Mouse (Mus musculus) forebrain, embryonic 10.5 days (tissue): Measurements from ENCODE around the gene Tmem116. TPM values are rescaled to one million over a fixed set of nuclear protein-coding genes. Genes with fewer than 3 reads are reported as not detected.
"Not testable (repeated sequence)": the region's sequence is repeated elsewhere in the genome, so short reads cannot be mapped to it uniquely, and the experiment has no call there.

Source experiments
- DNase-seq: peaks from one replicate; pipeline ENCODE4 v3.0.0-alpha.2; 2017; ENCODE audit warnings: low spot score; ENCODE audit errors: extremely low spot score
- H3K27ac ChIP-seq: fragments of 300-500 bp; sonication (generic); 2 replicates; pipeline ENCODE4 v1.5.1; 2016; ENCODE audit warnings: mild to moderate bottlenecking
- H3K27me3 ChIP-seq: fragments of 300-500 bp; sonication (generic); 2 replicates; pipeline ENCODE4 v1.6.1; 2016; ENCODE audit warnings: mild to moderate bottlenecking; ENCODE audit not compliant: poor library complexity, severe bottlenecking
- H3K36me3 ChIP-seq: fragments of 300-500 bp; sonication (generic); replicated peaks from 2 replicates; pipeline ENCODE4 v1.6.1; 2016; ENCODE audit warnings: mild to moderate bottlenecking, moderate library complexity
- H3K4me1 ChIP-seq: fragments of 300-500 bp; sonication (generic); 2 replicates; pipeline ENCODE4 v1.6.1; 2016
- H3K4me3 ChIP-seq: fragments of 300-500 bp; sonication (generic); 2 replicates; pipeline ENCODE4 v1.5.1; 2016; ENCODE audit warnings: mild to moderate bottlenecking, moderate library complexity
- H3K9me3 ChIP-seq: fragments of 300-500 bp; sonication (generic); 2 replicates; pipeline ENCODE4 v1.6.1; 2016; ENCODE audit warnings: mild to moderate bottlenecking, moderate library complexity
- WGBS: fragments of 180-500 bp; shearing (Covaris S2); methylation state at CpG from one replicate; pipeline ENCODE4 v1.1.7; 2016; 5-methylcytosine and 5-hydroxymethylcytosine counted together
- polyA plus RNA-seq: library from polyadenylated mRNA; unstranded; fragments of >200 nt; fragmentation: Nextera tagmentation; extraction: Ambion mirVana; gene quantifications from 2 replicates; pipeline ENCODE4 v1.2.1, GENCODE M21; 2016

Tmem116 gene
- polyA plus RNA-seq, 1 experiment from 2014 or later, result 1.0 TPM

DNA sequence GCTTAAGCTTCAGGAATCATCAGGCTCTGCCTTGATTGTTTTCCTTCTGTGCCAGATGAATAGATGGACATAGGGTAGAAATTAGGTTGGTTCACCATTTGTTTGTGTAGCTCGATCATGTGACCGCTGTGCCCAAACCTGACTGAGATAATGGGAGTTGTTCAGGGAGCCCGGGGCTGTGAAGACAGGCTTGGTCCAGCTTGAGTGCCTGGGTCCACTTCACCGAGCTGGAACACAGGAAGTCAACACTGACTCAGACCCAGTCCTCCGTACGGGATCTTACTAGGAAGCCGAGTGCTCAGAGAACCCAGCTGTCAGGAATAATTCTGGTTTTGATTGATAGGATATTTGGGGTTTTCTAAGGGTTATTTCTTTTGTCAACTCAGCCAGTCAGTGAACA, 22.9 kb downstream of the Tmem116 start:
- Histone ChIP-seq H3K27me3 (no peaks in the 10 kb centered on the region), H3K27ac (no peak overlapping the region), H3K4me1 (peaks cover 9% of the 10 kb centered on the region), H3K9me3 (no peaks in the 10 kb centered on the region), H3K4me3 (no peak overlapping the region), H3K36me3 (no peaks in the 10 kb centered on the region)
- DNase-seq, result no peak
- 68% methylated on average over 7 of the region's 7 CpGs for whole genome bisulfite sequencing

DNA sequence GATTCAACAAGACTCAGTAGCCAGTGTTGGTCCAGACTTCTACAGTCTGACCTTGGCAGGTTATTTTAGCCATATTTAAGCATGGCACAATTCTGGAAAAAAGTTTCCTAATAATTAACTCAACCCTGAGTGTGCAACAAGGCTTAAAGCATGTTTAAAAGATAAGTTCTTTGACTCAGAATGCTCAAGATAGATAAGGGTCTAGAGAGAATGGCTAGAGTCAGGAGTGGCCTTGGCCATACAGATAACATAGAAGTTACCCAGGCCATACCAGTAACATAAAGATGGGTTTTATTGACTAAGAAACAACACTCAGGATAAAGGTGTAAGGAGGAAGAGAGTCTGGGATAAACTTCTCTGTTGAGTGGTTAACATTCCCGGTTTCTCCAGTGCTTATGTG, 24.3 kb downstream of the Tmem116 start:
- no peak for DNase-seq
- WGBS, result 89% methylated on average over 1 of the region's 1 CpGs

DNA sequence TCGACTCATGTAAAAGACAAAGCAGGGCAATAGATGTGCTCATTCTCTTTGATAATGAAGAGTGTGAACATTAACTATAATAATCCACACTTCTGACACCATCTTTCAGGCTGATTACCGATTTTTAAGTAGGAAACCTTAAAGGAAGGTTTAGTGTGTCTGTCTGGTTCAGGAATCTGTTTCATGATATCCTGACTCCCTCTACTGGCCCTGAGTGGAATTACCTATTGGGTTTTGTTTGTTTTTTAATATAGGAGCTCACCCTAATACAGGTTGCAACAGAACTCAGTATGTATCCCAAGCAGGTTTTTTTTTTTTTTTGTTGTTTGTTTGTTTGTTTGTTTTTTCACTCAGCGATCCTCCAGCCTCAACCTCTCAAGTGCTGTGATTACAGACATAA, 26.0 kb downstream of the Tmem116 start:
- Histone ChIP-seq H3K9me3 (no peaks in the 10 kb centered on the region), H3K36me3 (no peaks in the 10 kb centered on the region), H3K4me1 (peaks cover 6% of the 10 kb centered on the region), H3K27ac (no peak overlapping the region), H3K27me3 (no peaks in the 10 kb centered on the region), H3K4me3 (no peak overlapping the region)
- 41% methylated on average over 3 of the region's 3 CpGs for WGBS
- DNase-seq, result no peak

More for the DNA sequence above, 24.3 kb downstream of the Tmem116 start:
- Histone ChIP-seq H3K27me3 (no peaks in the 10 kb centered on the region), H3K4me3 (no peak overlapping the region), H3K27ac (no peak overlapping the region), H3K9me3 (no peaks in the 10 kb centered on the region), H3K36me3 (no peaks in the 10 kb centered on the region), H3K4me1 (peaks cover 6% of the 10 kb centered on the region)

DNA sequence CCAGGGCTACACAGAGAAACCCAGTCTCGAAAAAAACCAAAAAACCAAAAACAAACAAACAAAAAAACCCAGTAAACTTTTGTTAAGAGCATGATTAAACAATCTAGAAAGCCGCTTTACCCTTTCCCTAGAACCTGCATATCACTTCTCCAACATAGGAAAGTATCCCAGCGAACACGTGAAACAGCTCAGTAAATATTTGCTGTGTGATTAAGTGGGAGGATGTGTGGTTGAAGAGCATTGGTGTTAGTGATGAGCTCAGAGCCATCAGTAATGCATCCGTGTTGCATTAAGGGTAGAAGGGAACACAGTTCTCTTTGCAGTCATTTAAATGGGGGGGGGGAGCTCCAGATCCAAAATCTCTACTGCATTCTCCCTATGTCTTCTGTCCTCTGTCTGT, 33.1 kb downstream of the Tmem116 start:
- H3K4me3 ChIP-seq, result no peak overlapping the region
- no peaks in the 10 kb centered on the region for H3K36me3 ChIP-seq
- H3K27me3 ChIP-seq, result no peaks in the 10 kb centered on the region
- no peak overlapping the region for H3K27ac ChIP-seq
- no peaks in the 10 kb centered on the region for H3K9me3 ChIP-seq
- DNase-seq, result no peak
- 87% methylated on average over 5 of the region's 5 CpGs for WGBS
- no peaks in the 10 kb centered on the region for H3K4me1 ChIP-seq

DNA sequence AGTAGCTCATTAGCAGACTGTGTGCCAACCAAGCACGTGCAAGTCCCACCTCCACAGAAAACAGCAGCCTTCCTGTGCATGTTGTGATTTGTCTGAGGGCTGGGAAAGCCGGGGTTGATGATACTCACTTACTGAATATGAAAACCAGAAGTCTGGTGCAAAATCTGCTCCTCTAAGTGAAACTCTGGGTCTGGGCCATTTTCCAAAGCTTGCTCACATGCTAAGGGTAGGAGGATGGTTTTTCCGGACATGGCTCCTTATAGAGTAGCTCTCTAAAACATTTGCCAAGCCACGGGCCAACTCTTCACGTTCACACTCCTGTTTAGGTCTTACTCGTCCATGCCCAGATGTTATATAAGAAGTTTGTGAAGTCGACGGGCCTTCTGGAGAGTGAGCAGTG, 41.6 kb downstream of the Tmem116 start:
- no peaks in the 10 kb centered on the region for H3K36me3 ChIP-seq
- no peak for DNase-seq
- H3K27ac ChIP-seq, result no peak overlapping the region
- 84% methylated on average over 8 of the region's 8 CpGs for WGBS
- H3K9me3 ChIP-seq, result no peaks in the 10 kb centered on the region
- H3K27me3 ChIP-seq, result no peaks in the 10 kb centered on the region
- no peaks in the 10 kb centered on the region for H3K4me1 ChIP-seq
- no peak overlapping the region for H3K4me3 ChIP-seq

DNA sequence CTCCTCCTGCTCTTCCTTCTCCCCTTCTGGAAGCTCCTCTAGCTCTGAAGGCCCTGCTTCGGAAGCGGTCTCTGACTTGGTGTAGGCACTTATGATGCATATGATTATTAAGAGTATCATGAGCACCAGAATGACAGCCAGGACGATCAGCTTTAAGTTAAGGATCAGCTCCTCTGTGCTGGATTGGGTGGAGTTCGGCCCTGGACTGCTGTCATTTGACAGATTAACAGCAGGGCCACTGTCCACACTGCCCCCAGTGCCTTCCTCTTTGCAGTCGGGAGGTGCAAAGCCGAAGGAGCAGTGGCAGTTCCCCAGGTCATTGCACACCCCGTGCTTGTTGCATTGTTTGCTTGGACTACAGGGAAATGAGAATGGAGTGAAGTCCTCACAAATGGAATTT, 49.0 kb downstream of the Tmem116 start:
- 83% methylated on average over 7 of the region's 7 CpGs for WGBS
- no peaks in the 10 kb centered on the region for H3K27me3 ChIP-seq
- H3K36me3 ChIP-seq, result no peaks in the 10 kb centered on the region
- DNase-seq, result no peak
- no peaks in the 10 kb centered on the region for H3K4me1 ChIP-seq
- no peak overlapping the region for H3K4me3 ChIP-seq
- no peak overlapping the region for H3K27ac ChIP-seq
- H3K9me3 ChIP-seq, result no peaks in the 10 kb centered on the region

DNA sequence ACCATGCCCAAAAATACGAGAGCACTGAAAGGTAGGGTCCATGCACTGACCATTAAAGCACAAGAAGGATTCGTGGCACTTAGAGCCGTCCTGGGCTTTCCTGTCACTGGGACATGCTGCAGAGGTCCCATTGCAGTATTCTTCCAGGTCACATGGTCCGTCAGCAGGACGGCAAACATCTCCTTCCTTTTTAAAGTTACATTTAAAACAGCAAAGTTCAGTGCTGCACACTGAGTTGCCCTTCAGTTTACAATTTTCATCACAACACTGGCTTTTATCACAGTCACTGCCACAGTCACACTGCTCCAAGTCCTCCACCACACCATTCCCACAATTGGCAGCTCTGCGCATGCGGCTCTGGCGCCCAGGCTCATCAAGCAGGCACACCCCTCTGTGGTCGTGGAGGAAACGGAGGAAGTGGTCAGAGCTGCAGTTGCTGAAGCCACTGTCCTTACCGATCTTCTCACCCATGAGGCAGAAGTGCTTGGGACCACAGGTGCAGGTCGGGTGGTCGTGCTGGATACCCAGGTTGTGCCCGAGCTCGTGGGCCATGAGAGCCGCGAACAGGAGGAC, 49.8 kb downstream of the Tmem116 start:
- H3K4me1 ChIP-seq, H3K36me3 ChIP-seq, DNase-seq, H3K9me3 ChIP-seq, H3K27me3 ChIP-seq, H3K4me3 ChIP-seq, H3K27ac ChIP-seq: not testable (repeated sequence)
- WGBS, result 83% methylated on average over 11 of the region's 17 CpGs

DNA sequence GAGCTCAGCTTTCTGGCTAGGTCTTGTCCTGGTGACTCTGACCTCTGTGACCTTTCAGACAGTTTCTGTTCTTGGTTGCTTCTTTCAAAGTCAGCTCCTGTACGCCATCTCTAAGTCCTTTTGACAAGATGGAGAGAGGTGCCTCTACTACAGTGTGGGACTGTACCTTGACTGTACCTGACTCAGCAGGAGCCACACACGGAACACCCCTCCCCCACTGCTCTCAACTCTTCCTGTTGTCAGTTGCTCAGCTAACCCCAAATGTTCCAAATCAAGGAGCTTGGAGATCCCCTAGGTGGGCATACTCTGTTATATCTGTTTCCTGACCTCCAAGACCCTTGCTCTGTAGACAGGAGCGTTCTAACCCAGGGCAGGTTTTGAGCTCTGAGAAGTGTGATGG, 51.5 kb downstream of the Tmem116 start, which contains the start of gene Adam1b:
Gene Adam1b, minus strand, starts transcription at position 205 of the 400 bp plus-strand sequence.
- Histone ChIP-seq H3K27ac (no peak within 1 kb of the TSS), H3K4me1 (no peaks in the 10 kb centered on the region), H3K36me3 (no peaks in the 10 kb centered on the region), H3K4me3 (no peak within 1 kb of the TSS), H3K27me3 (no peaks in the 10 kb centered on the region), H3K9me3 (no peaks in the 10 kb centered on the region)
- WGBS, result 90% methylated on average over 3 of the region's 3 CpGs
- no peak for DNase-seq

DNA sequence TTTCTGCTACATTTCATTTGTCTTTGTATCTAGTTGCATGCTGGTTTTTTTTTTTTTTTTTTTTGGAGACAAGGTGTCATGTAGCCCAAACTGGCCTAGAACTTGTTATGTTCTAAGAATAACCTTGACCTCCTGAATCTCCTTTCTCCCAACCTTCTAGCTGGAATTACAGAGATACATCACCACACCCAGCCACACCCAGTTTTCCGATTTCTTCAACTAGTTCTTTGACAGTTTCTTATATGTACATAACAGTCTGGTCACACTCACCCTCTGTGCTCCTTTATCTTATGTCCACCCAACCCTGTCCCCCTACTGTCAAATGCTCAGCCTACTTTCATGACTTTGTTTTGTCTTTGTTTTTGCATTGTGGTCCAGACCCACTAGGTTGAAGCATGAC, 55.2 kb downstream of the Tmem116 start:
- H3K4me1 ChIP-seq, result no peaks in the 10 kb centered on the region
- no peaks in the 10 kb centered on the region for H3K36me3 ChIP-seq
- H3K27ac ChIP-seq, result no peak overlapping the region
- no peak for DNase-seq
- no peaks in the 10 kb centered on the region for H3K27me3 ChIP-seq
- H3K9me3 ChIP-seq, result no peaks in the 10 kb centered on the region; the same call in 1 of the 2 replicates
- no peak overlapping the region for H3K4me3 ChIP-seq
- WGBS, result 87% methylated on average over 1 of the region's 1 CpGs

DNA sequence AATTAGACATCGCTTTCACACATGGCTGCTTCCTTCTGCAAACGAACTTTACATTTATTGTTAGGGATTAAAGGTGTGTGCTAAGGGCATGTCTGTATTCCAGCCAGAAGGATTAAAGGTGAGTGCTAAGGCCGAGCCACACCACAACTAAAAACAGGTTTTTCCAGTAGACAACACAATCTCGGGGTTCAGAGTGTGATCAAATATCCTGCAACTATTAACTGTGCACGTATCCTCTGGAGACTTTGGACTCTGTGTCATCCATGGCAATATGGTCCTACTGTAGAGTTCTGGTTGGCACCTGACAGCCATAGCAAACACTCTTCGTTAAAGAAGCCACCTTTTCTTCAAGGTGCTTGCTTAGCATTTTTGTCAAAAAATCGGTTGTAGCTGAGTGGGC, 58.3 kb downstream of the Tmem116 start:
- H3K9me3 ChIP-seq, result no peaks in the 10 kb centered on the region; the same call in 1 of the 2 replicates
- H3K27me3 ChIP-seq, result no peaks in the 10 kb centered on the region
- H3K4me1 ChIP-seq, result no peaks in the 10 kb centered on the region
- H3K36me3 ChIP-seq, result no peaks in the 10 kb centered on the region
- no peak overlapping the region for H3K27ac ChIP-seq
- H3K4me3 ChIP-seq, result no peak overlapping the region
- WGBS, result 82% methylated on average over 7 of the region's 7 CpGs
- DNase-seq, result no peak

DNA sequence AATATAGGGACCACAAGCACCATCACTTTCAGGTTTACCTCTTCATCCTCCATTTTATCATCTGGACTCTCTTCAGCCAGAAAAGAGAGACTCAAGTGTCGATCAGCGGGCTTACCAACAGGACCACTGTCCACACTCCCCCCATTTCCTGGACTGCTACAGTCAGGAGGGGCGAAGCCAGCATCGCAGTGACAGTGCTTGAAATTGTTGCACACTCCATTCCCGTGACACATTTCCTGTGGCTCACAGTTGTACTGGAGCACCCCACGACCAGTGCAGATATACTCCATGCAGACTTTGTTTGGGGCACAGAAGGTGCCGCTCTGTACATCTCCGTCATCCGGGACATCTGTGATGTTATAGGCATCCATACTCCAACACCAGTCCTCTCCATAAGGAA, 67.3 kb downstream of the Tmem116 start:
- Histone ChIP-seq H3K9me3 (no peaks in the 10 kb centered on the region), H3K4me3 (no peak overlapping the region), H3K4me1 (no peaks in the 10 kb centered on the region), H3K27me3 (no peaks in the 10 kb centered on the region), H3K27ac (no peak overlapping the region), H3K36me3 (peaks cover 55% of the 10 kb centered on the region)
- no peak for DNase-seq
- WGBS, result 95% methylated on average over 9 of the region's 9 CpGs

DNA sequence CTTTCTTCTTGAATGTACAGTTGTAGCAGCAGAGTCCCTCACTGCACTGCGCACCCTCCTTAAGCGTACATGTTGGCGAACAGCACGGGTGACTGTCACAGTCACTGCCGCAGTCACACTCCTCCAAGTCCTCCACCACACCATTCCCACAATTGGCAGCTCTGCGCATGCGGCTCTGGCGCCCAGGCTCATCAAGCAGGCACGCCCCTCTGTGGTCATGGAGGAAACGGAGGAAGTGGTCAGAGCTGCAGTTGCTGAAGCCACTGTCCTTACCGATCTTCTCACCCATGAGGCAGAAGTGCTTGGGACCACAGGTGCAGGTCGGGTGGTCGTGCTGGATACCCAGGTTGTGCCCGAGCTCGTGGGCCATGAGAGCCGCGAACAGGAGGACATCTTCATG, 68.1 kb downstream of the Tmem116 start:
- H3K9me3 ChIP-seq, H3K4me3 ChIP-seq, H3K27ac ChIP-seq, DNase-seq, H3K27me3 ChIP-seq, H3K4me1 ChIP-seq: not testable (repeated sequence)
- peaks cover 63% of the 10 kb centered on the region for H3K36me3 ChIP-seq
- WGBS, result 93% methylated on average over 11 of the region's 17 CpGs

DNA sequence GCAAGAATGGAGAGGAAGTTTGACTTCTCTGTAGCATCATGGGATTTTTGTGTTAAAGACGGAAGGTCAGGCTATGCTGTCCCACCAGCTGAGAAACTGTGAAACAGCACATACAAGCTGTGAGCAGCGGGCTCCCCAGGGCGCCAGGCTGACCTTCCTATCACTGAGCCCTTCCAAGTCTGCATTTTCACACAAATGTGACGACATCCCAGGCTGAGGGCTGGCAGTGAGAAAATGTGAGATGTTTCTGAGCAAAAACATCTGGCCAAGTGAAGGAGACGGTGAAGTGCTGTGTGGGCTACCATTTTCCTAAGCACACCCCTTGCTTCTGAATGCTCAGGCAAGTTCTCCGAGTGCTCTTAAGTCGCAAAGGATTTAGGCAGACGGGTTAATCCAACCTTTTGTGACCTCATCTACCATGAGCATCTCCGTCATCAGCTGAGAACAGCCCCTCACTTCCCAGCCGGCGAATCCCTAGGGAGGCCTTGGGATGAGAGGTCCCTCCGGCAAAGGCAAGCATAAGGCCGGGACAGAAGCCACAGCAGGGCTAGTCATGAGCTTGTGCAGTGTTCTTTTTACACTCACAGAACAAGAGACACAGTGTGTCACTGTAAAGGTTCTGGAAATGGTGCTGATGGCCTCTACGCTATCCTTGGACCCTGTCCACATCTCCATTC, 74.2 kb downstream of the Tmem116 start:
- H3K36me3 ChIP-seq, result peaks cover 96% of the 10 kb centered on the region
- H3K27ac ChIP-seq, result no peak overlapping the region
- no peaks in the 10 kb centered on the region for H3K4me1 ChIP-seq
- WGBS, result 92% methylated on average over 14 of the region's 14 CpGs
- H3K27me3 ChIP-seq, result no peaks in the 10 kb centered on the region
- no peak overlapping the region for H3K4me3 ChIP-seq
- DNase-seq, result no peak
- no peaks in the 10 kb centered on the region for H3K9me3 ChIP-seq
